Mouse (Mus musculus) thymus, adult 2 months (tissue): ENCODE results near the gene Arnt.
"Not testable (repeated sequence)": the region's sequence is repeated elsewhere in the genome, so short reads cannot be mapped to it uniquely, and the experiment has no call there.

Experiments
- CTCF ChIP-seq: fragments of 200-500 bp; IDR thresholded peaks from 2 replicates; pipeline ENCODE4 v1.5.1; 2012; ENCODE audit warnings: mild to moderate bottlenecking, control low read depth, low read length, moderate library complexity, borderline replicate concordance; ENCODE audit not compliant: control insufficient read depth, poor library complexity, insufficient read depth; ENCODE audit errors: extremely low read depth
- POLR2A ChIP-seq: fragments of 200-500 bp; IDR thresholded peaks from 2 replicates; pipeline ENCODE4 v1.6.1; 2012; ENCODE audit warnings: mild to moderate bottlenecking, low read length, control low read depth, moderate library complexity; ENCODE audit not compliant: control insufficient read depth, poor library complexity, insufficient read depth; ENCODE audit errors: extremely low read depth

DNA sequence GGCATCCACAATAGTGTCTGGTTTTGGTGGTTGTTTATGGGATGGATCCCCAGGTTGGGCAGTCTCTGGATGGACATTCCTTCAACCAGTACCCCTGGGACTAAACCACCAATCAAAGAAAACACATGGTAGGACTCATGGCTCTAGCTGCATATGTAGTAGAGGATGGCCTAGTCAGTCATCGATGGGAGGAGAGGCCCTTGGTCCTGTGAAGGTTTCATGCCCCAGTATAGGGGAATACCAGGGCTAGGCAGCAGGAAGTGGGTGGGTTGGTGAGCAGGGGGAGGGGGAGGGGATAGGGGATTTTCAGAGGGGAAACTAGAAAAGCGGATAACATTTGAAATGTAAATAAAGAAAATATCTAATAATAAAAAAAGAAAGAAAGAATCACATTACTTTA, 107.0 kb downstream of the Arnt start:
- not testable (repeated sequence) for TF ChIP-seq POLR2A, CTCF
